Mouse (Mus musculus) hindbrain, embryonic 11.5 days (tissue): ENCODE measurements around the gene Prkar1b. TPM values are rescaled to one million over a fixed set of nuclear protein-coding genes. Genes with fewer than 3 reads are reported as not detected.

ENCODE experiments used
- ATAC-seq: fragments of 200-750 bp; cut with Nextera tagmentation; 2 replicates; pipeline ENCODE4 v1.8.0; 2017; ENCODE audit warnings: mild to moderate bottlenecking, moderate TSS enrichment, moderate library complexity; ENCODE audit not compliant: low FRiP score
- DNase-seq: peaks from one replicate; pipeline ENCODE4 v3.0.0-alpha.2; 2015; ENCODE audit warnings: low spot score
- H3K27ac ChIP-seq: fragments of 300-500 bp; sonication (generic); 2 replicates; pipeline ENCODE4 v1.5.1; 2014; ENCODE audit warnings: mild to moderate bottlenecking, low read depth, low read length
- H3K27me3 ChIP-seq: fragments of 300-500 bp; sonication (generic); 2 replicates; pipeline ENCODE4 v1.6.1; 2014; ENCODE audit warnings: mild to moderate bottlenecking, low read length, moderate library complexity, mixed read lengths; ENCODE audit not compliant: control insufficient read depth, insufficient read depth
- H3K36me3 ChIP-seq: fragments of 300-500 bp; sonication (generic); 2 replicates; pipeline ENCODE4 v1.6.1; 2014; ENCODE audit warnings: mild to moderate bottlenecking, low read length, moderate library complexity, mixed read lengths; ENCODE audit not compliant: control insufficient read depth, insufficient read depth
- H3K4me1 ChIP-seq: fragments of 300-500 bp; sonication (generic); replicated peaks from 2 replicates; pipeline ENCODE4 v1.6.1; 2014; ENCODE audit warnings: low read length, mixed read lengths; ENCODE audit not compliant: control insufficient read depth, insufficient read depth
- H3K4me2 ChIP-seq: fragments of 300-500 bp; sonication (generic); replicated peaks from 2 replicates; pipeline ENCODE4 v1.6.1; 2014; ENCODE audit warnings: mild to moderate bottlenecking, low read depth, low read length
- H3K4me3 ChIP-seq: fragments of 300-500 bp; sonication (generic); 2 replicates; pipeline ENCODE4 v1.5.1; 2014; ENCODE audit warnings: low read depth, low read length
- H3K9ac ChIP-seq: fragments of 300-500 bp; sonication (generic); 2 replicates; pipeline ENCODE4 v1.6.1; 2014; ENCODE audit warnings: low read depth, low read length
- H3K9me3 ChIP-seq: fragments of 300-500 bp; sonication (generic); 2 replicates; pipeline ENCODE4 v1.6.1; 2016; ENCODE audit warnings: low read length; ENCODE audit not compliant: control insufficient read depth
- WGBS: fragments of 180-500 bp; shearing (Covaris S2); extraction: QIAGEN DNeasy Blood & Tissue Kit; methylation state at CpG from one replicate; pipeline ENCODE4 v1.1.7; 2014; 5-methylcytosine and 5-hydroxymethylcytosine counted together
- polyA plus RNA-seq: library from polyadenylated mRNA; unstranded; fragments of >200 nt; fragmentation: Nextera tagmentation; extraction: Ambion mirVana; gene quantifications from 2 replicates; pipeline ENCODE4 v1.2.1, GENCODE M21; 2014

Gene Prkar1b
- polyA plus RNA-seq, 1 experiment from 2014 or later: 19.9 TPM

- Histone ChIP-seq H3K36me3 (no peaks in the 10 kb centered on the region), H3K4me3 (peak overlapping the region; percentile 19), H3K9ac (0 out of 2 replicates have a peak overlapping the region, but pooled peaks have one; percentile 16), H3K9me3 (peaks cover 4% of the 10 kb centered on the region; the same call in 1 of the 2 replicates), H3K27ac (no peak overlapping the region), H3K4me1 (peaks cover 16% of the 10 kb centered on the region), H3K27me3 (peaks cover 57% of the 10 kb centered on the region), H3K4me2 (peak overlapping the region; percentile 37)
- WGBS: 1% methylated on average over 30 of the region's 30 CpGs
- DNase-seq (peak; percentile 44), ATAC-seq (no peak)
Observed at GRCm38 (mm10) chr5:138997936-138998580, 151.7 kb downstream of the Prkar1b start.

- peak within 1 kb of the TSS; percentile 98 for H3K4me2 ChIP-seq
- H3K4me3 ChIP-seq: peak within 1 kb of the TSS; percentile 63
- peaks cover 23% of the 10 kb centered on the region for H3K4me1 ChIP-seq
- DNase-seq (peak; percentile 79), ATAC-seq (peak; percentile 18; the same call in 1 of the 2 replicates)
- H3K9ac ChIP-seq: peak within 1 kb of the TSS; percentile 74; the same call in 1 of the 2 replicates
- H3K27me3 ChIP-seq: peaks cover 65% of the 10 kb centered on the region
- 1% methylated on average over 48 of the region's 48 CpGs for WGBS
- no peak within 1 kb of the TSS for H3K27ac ChIP-seq
- no peaks in the 10 kb centered on the region for H3K36me3 ChIP-seq
- peaks cover 4% of the 10 kb centered on the region; the same call in 1 of the 2 replicates for H3K9me3 ChIP-seq
Observed at GRCm38 (mm10) chr5:138997171-138997788, 152.5 kb downstream of the Prkar1b start, which contains the start of gene Pdgfa. TSS of gene Pdgfa (minus strand) at chr5:138997370.

- Histone ChIP-seq H3K4me3 (peak overlapping the region; percentile 63), H3K4me2 (peak overlapping the region; percentile 98), H3K9ac (peak overlapping the region; percentile 74; the same call in 1 of the 2 replicates), H3K9me3 (no peaks in the 10 kb centered on the region), H3K36me3 (no peaks in the 10 kb centered on the region), H3K27ac (no peak overlapping the region), H3K4me1 (peaks cover 26% of the 10 kb centered on the region), H3K27me3 (peaks cover 72% of the 10 kb centered on the region)
- DNase-seq (peak; percentile 67), ATAC-seq (no peak; the same call in 1 of the 2 replicates)
- 2% methylated on average over 24 of the region's 24 CpGs for WGBS
Observed at GRCm38 (mm10) chr5:138996322-138997073, 153.3 kb downstream of the Prkar1b start.

GRCm38 (mm10) chr5:138995721-138996311 lies 154.0 kb downstream of the Prkar1b start:
- Histone ChIP-seq H3K36me3 (no peaks in the 10 kb centered on the region), H3K9me3 (no peaks in the 10 kb centered on the region), H3K4me1 (peaks cover 26% of the 10 kb centered on the region), H3K27ac (peak overlapping the region; percentile 79; the same call in 1 of the 2 replicates), H3K27me3 (peaks cover 79% of the 10 kb centered on the region), H3K4me2 (peak overlapping the region; percentile 98), H3K9ac (peak overlapping the region; percentile 74), H3K4me3 (peak overlapping the region; percentile 63)
- ATAC-seq (peak; percentile 55), DNase-seq (peak; percentile 80)
- WGBS: under 1% methylated on average over 48 of the region's 52 CpGs

- Histone ChIP-seq H3K9ac (peak overlapping the region; percentile 74), H3K27me3 (peaks cover 78% of the 10 kb centered on the region), H3K9me3 (no peaks in the 10 kb centered on the region), H3K4me1 (peaks cover 26% of the 10 kb centered on the region), H3K36me3 (no peaks in the 10 kb centered on the region), H3K4me3 (peak overlapping the region; percentile 63), H3K27ac (peak overlapping the region; percentile 79), H3K4me2 (peak overlapping the region; percentile 98)
- peak; percentile 77 for DNase-seq
- ATAC-seq: peak; percentile 47
- whole genome bisulfite sequencing: under 1% methylated on average over 99 of the region's 127 CpGs
Observed at GRCm38 (mm10) chr5:138994786-138995720, 154.7 kb downstream of the Prkar1b start.

GRCm38 (mm10) chr5:138994108-138994785 lies 155.6 kb downstream of the Prkar1b start:
- under 1% methylated on average over 40 of the region's 48 CpGs for WGBS
- Histone ChIP-seq H3K27ac (peak overlapping the region; percentile 79), H3K36me3 (no peaks in the 10 kb centered on the region), H3K9ac (peak overlapping the region; percentile 74), H3K4me2 (peak overlapping the region; percentile 98), H3K9me3 (no peaks in the 10 kb centered on the region), H3K27me3 (peaks cover 70% of the 10 kb centered on the region), H3K4me3 (peak overlapping the region; percentile 63), H3K4me1 (peaks cover 26% of the 10 kb centered on the region)
- DNase-seq: peak; percentile 57
- ATAC-seq: peak; percentile 46

GRCm38 (mm10) chr5:138993371-138994107 lies 156.3 kb downstream of the Prkar1b start:
- Histone ChIP-seq H3K4me3 (peak overlapping the region; percentile 63), H3K27me3 (peaks cover 63% of the 10 kb centered on the region), H3K9ac (peak overlapping the region; percentile 34), H3K4me2 (peak overlapping the region; percentile 98), H3K4me1 (peaks cover 26% of the 10 kb centered on the region), H3K27ac (no peak overlapping the region), H3K36me3 (no peaks in the 10 kb centered on the region), H3K9me3 (no peaks in the 10 kb centered on the region)
- DNase-seq (no peak), ATAC-seq (peak; percentile 1; the same call in 1 of the 2 replicates)
- whole genome bisulfite sequencing: under 1% methylated on average over 37 of the region's 40 CpGs
